8 mouse cellular contexts compared by ENCODE assay signal in genomic region chr10:82899810-82900421, GRCm38 (mm10). TPM values are rescaled to one million over a fixed set of nuclear protein-coding genes. Genes with fewer than 3 reads are reported as not detected.
DNase-seq lines count a peak whose midpoint lies in the region; ATAC-seq and TF ChIP-seq lines count a peak whose summit lies in the region.

No protein-coding gene starts in this region.

- H3K36me3 ChIP-seq in heart, embryonic 13.5 days: peaks cover 38% of the 10 kb centered on the region
- peaks cover 12% of the 10 kb centered on the region for H3K36me3 ChIP-seq in stomach, postnatal 0 days (ENCODE audit: control insufficient read depth, insufficient read depth, low read length)

- ATAC-seq in heart, embryonic 13.5 days (ENCODE audit: extremely low read depth, insufficient number of reproducible peaks, low FRiP score, low TSS enrichment): peak; percentile 39; the same call in 1 of the 2 replicates
- peak; percentile 81 for ATAC-seq in inflammation-experienced regulatory T-cells, adult 6 months
- peak; percentile 67 for ATAC-seq in stomach, postnatal 0 days (ENCODE audit: low FRiP score, low TSS enrichment)

- TF ChIP-seq CTCF in stomach, postnatal 0 days (IDR thresholded peaks at IDR 0.05; ENCODE audit: low read depth): no peak

- H3K27me3 ChIP-seq in heart, embryonic 13.5 days (replicated peaks): no peaks in the 10 kb centered on the region
- no peaks in the 10 kb centered on the region for H3K27me3 ChIP-seq in stomach, postnatal 0 days (ENCODE audit: control insufficient read depth, insufficient read depth, low read length)

- H3K4me2 ChIP-seq in heart, embryonic 13.5 days: peak overlapping the region; percentile 47
- H3K4me2 ChIP-seq in stomach, postnatal 0 days (replicated peaks; ENCODE audit: low read depth): no peak overlapping the region

- DNase-seq in heart, adult 8-10 months (ENCODE audit: low spot score): no peak
- peak; percentile 20 for DNase-seq in lung, postnatal 14 days
- DNase-seq in stomach, postnatal 0 days (ENCODE audit: low spot score): peak; percentile 63
- no peak for DNase-seq in heart, postnatal 4 days
- DNase-seq in left cerebral cortex, adult 9 months (ENCODE audit: low spot score in 2 of 2): no peak

- H3K4me1 ChIP-seq in heart, embryonic 13.5 days: peaks cover 51% of the 10 kb centered on the region
- H3K4me1 ChIP-seq in brown adipose tissue, adult 24 weeks (ENCODE audit: control insufficient read depth, insufficient read depth, insufficient read length, low read length): no peaks in the 10 kb centered on the region
- H3K4me1 ChIP-seq in stomach, postnatal 0 days (replicated peaks; ENCODE audit: control insufficient read depth, insufficient read depth): no peaks in the 10 kb centered on the region

- WGBS in heart, embryonic 13.5 days: 40% methylated on average over 16 of the region's 16 CpGs
- 46% methylated on average over 16 of the region's 16 CpGs for WGBS in stomach, postnatal 0 days

- H3K9ac ChIP-seq in heart, embryonic 13.5 days: no peak overlapping the region
- no peak overlapping the region for H3K9ac ChIP-seq in stomach, postnatal 0 days (ENCODE audit: low read length)

- H3K4me3 ChIP-seq in heart, embryonic 13.5 days: peak overlapping the region; percentile 14; the same call in 1 of the 2 replicates
- peak overlapping the region; percentile 26 for H3K4me3 ChIP-seq in brown adipose tissue, adult 24 weeks (ENCODE audit: insufficient read depth, low read depth, low read length)
- H3K4me3 ChIP-seq in stomach, postnatal 0 days (ENCODE audit: low read depth, low read length): no peak overlapping the region

- H3K9me3 ChIP-seq in heart, embryonic 13.5 days: no peaks in the 10 kb centered on the region
- no peaks in the 10 kb centered on the region for H3K9me3 ChIP-seq in stomach, postnatal 0 days (ENCODE audit: control insufficient read depth, low read length)

- H3K27ac ChIP-seq in heart, embryonic 13.5 days (replicated peaks): peak overlapping the region; percentile 55; the same call in 1 of the 2 replicates
- H3K27ac ChIP-seq in brown adipose tissue, adult 24 weeks (replicated peaks; ENCODE audit: low read depth, low read length): no peak overlapping the region
- no peak overlapping the region for H3K27ac ChIP-seq in stomach, postnatal 0 days (replicated peaks)

- no peak for TF ChIP-seq EP300 in stomach, postnatal 0 days (optimal IDR thresholded peaks at IDR 0.05)

RNA-seq across cellular contexts. Expression of gene Eid3, which starts 33.5 kb away (rescaled TPM):
- polyA plus RNA-seq in heart, embryonic 13.5 days (2015; fragmentation: Nextera tagmentation; extraction: Ambion mirVana): 0.22 and 0.36 TPM in 2 replicates
- 1 to 10 TPM in 1 of 4 experiments, under 1 TPM in 3; 0.40 to 1.9 (median 0.58) TPM for total RNA-seq in heart, adult 8-10 months (2022)
- polyA plus RNA-seq in brown adipose tissue, adult 24 weeks (2012; ENCODE audit: insufficient read depth, insufficient read length, missing spikeins): not detected in 2 replicates
- polyA plus RNA-seq in inflammation-experienced regulatory T-cells, adult 6 months (2017; shearing (Covaris generic)): under 1 TPM; 0.35 to 0.91 (median 0.64) TPM
- 0.36 and 0.38 TPM in 2 replicates for polyA plus RNA-seq in stomach, postnatal 0 days (2015; fragmentation: Nextera tagmentation; extraction: Ambion mirVana)
- 1 to 10 TPM; 2.0 to 2.5 TPM for total RNA-seq in heart, postnatal 4 days (2021)

Comparison
In these comparisons a context has a peak if more than half of its experiments do, and no peak if none do; other contexts are left out.
1. DNase-seq: peak in lung, postnatal 14 days (single experiment) and stomach, postnatal 0 days (single experiment); none in heart, adult 8-10 months (single experiment), heart, postnatal 4 days (single experiment) and left cerebral cortex, adult 9 months (0 of 2).
2. Peak in every context shown above with its lines, with median percentiles within 50 percentile points of each other: ATAC-seq.